Mouse (Mus musculus) midbrain, embryonic 10.5 days (tissue): ENCODE measurements at regions not wholly inside any gene's neighbourhood (a gene's known extent, or its start where the extent isn't known, plus 50 kb on each side); places are given as distances from the start of the nearest gene placed in this dataset.

Experiments used
- DNase-seq: peaks from one replicate; pipeline ENCODE4 v3.0.0-alpha.2; 2017; ENCODE audit warnings: low spot score
- H3K27ac ChIP-seq: fragments of 300-500 bp; sonication (generic); replicated peaks from 2 replicates; pipeline ENCODE4 v1.5.1; 2016; ENCODE audit warnings: mild to moderate bottlenecking
- H3K27me3 ChIP-seq: fragments of 300-500 bp; sonication (generic); 2 replicates; pipeline ENCODE4 v1.6.1; 2016; ENCODE audit warnings: low read depth, mild to moderate bottlenecking; ENCODE audit not compliant: poor library complexity, severe bottlenecking
- H3K36me3 ChIP-seq: fragments of 300-500 bp; sonication (generic); 2 replicates; pipeline ENCODE4 v1.6.1; 2016; ENCODE audit warnings: mild to moderate bottlenecking, moderate library complexity
- H3K4me1 ChIP-seq: fragments of 300-500 bp; sonication (generic); 2 replicates; pipeline ENCODE4 v1.6.1; 2016
- H3K4me3 ChIP-seq: fragments of 300-500 bp; sonication (generic); 2 replicates; pipeline ENCODE4 v1.5.1; 2016; ENCODE audit warnings: mild to moderate bottlenecking, moderate library complexity
- H3K9me3 ChIP-seq: fragments of 300-500 bp; sonication (generic); replicated peaks from 2 replicates; pipeline ENCODE4 v1.6.1; 2016; ENCODE audit warnings: mild to moderate bottlenecking
- WGBS: fragments of 180-500 bp; shearing (Covaris S2); methylation state at CpG from one replicate; pipeline ENCODE4 v1.1.7; 2016; 5-methylcytosine and 5-hydroxymethylcytosine counted together

DNA sequence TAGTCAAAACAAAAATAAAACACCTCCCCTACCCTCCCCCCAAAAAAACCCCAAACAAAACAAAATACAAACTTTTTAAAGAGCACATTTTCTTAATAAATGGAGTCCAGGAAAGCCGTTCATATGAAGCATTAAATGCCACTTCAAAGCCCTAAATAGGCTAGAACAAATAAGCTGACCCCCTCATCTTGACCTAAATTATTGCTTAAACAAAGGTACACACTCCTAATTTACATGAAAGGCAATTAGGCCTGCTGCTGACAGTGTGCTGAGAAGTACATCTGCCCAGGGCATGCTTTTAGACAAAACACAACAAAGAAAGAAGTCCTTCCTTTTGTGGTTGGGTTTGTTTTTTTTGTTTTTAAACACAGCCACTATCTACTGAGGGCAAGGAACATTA is 100.4 kb upstream of the Tenm3 start:
- H3K27ac ChIP-seq: no peak overlapping the region
- H3K9me3 ChIP-seq: no peaks in the 10 kb centered on the region
- WGBS: 57% methylated on average over 1 of the region's 1 CpGs
- no peaks in the 10 kb centered on the region; the same call in 1 of the 2 replicates for H3K27me3 ChIP-seq
- H3K36me3 ChIP-seq: no peaks in the 10 kb centered on the region
- no peaks in the 10 kb centered on the region for H3K4me1 ChIP-seq
- DNase-seq: no peak
- no peak overlapping the region for H3K4me3 ChIP-seq

DNA sequence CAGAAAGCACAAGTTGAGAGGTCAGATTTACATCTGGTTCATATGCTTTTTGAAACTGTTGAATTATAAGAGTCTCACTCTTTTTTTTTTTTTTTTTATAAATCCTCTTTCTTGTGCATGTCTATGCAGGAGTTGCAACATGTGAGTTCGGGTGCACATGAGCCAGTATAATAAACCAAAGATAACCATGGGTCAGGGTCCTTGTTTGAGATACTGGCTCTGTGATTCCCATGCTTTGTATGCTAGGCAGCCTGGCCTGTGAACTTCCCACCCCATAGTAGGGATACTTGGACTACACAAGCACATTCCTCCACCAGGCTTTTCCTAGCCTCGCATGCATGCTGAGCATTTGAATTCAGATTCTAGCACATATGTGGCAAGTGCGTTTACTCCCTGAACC is 93.4 kb upstream of the Tenm3 start:
- H3K4me3 ChIP-seq: no peak overlapping the region

DNA sequence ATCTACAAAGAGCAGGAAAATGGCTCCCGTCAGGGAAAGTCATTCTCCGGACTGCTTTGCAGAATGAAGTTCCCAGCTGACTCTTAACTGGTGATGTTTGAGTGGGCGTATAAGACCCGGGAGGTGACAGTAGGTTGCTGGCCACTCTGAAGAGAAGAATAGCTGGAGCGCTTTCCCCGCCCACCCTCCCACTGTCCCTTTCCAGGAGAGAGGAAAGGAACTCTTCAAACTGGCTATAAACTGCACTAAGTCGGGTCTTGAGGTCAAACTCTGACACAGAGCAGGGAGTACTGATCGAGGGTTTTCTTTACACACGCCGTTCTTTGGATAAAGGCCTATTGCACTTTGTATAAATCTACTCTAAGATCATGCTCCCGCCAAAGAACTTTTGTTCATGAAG is 83.4 kb upstream of the Tenm3 start:
- no peak for DNase-seq
- 81% methylated on average over 11 of the region's 11 CpGs for WGBS
- Histone ChIP-seq H3K27me3 (no peaks in the 10 kb centered on the region), H3K4me1 (no peaks in the 10 kb centered on the region), H3K9me3 (no peaks in the 10 kb centered on the region), H3K27ac (no peak overlapping the region), H3K36me3 (no peaks in the 10 kb centered on the region), H3K4me3 (no peak overlapping the region)

More for the DNA sequence above, 93.4 kb upstream of the Tenm3 start:
- Histone ChIP-seq H3K9me3 (no peaks in the 10 kb centered on the region), H3K27ac (no peak overlapping the region), H3K36me3 (no peaks in the 10 kb centered on the region), H3K4me1 (no peaks in the 10 kb centered on the region), H3K27me3 (no peaks in the 10 kb centered on the region; the same call in 1 of the 2 replicates)
- DNase-seq: no peak
- 90% methylated on average over 3 of the region's 3 CpGs for WGBS

DNA sequence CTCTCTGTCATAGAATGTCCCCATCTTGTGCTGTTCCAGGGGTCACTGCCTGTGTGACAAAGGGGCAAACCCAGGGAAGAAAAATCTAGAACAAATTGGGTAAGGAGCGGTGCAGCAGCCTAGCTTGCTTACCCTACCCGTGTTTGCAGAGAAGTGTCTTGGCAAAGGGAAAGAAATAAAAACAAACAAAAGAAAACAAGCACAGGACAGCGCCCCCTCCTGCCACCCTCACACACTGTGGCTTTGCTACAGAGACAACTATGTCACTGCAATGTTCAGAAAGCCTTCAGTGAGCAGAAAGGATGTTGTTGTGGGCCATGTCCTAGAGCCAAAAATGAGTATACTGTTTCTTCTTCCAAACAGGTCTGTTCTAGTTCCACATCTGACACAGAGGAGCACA is 71.5 kb upstream of the Tenm3 start:
- H3K36me3 ChIP-seq: no peaks in the 10 kb centered on the region
- 75% methylated on average over 3 of the region's 3 CpGs for WGBS
- no peak overlapping the region for H3K27ac ChIP-seq
- H3K4me3 ChIP-seq: no peak overlapping the region
- no peaks in the 10 kb centered on the region for H3K4me1 ChIP-seq
- DNase-seq: no peak
- H3K9me3 ChIP-seq: no peaks in the 10 kb centered on the region
- no peaks in the 10 kb centered on the region for H3K27me3 ChIP-seq

DNA sequence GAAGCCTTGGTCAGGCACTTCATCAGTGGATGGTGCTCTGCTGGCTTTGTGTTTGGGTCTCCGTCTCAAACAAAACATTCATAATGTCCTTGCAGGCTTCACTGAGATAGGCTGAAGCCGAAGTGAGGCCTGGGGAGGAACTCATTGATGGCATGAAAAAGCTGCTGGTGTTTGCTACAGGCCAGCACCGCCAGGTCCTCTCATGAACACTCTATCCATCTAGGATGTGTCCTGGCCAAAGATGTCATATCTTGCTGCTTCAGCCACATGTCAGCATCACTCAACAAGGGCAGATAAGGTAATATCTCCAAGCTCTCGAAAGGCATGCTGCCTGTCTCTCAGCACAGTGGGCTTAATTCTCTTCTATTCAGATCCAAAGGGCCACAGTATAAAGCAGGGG is 69.1 kb upstream of the Tenm3 start:
- H3K36me3 ChIP-seq: no peaks in the 10 kb centered on the region
- WGBS: 90% methylated on average over 4 of the region's 4 CpGs
- H3K4me1 ChIP-seq: no peaks in the 10 kb centered on the region
- no peak overlapping the region for H3K4me3 ChIP-seq
- H3K27ac ChIP-seq: no peak overlapping the region
- DNase-seq: no peak
- no peaks in the 10 kb centered on the region for H3K27me3 ChIP-seq
- no peaks in the 10 kb centered on the region for H3K9me3 ChIP-seq

DNA sequence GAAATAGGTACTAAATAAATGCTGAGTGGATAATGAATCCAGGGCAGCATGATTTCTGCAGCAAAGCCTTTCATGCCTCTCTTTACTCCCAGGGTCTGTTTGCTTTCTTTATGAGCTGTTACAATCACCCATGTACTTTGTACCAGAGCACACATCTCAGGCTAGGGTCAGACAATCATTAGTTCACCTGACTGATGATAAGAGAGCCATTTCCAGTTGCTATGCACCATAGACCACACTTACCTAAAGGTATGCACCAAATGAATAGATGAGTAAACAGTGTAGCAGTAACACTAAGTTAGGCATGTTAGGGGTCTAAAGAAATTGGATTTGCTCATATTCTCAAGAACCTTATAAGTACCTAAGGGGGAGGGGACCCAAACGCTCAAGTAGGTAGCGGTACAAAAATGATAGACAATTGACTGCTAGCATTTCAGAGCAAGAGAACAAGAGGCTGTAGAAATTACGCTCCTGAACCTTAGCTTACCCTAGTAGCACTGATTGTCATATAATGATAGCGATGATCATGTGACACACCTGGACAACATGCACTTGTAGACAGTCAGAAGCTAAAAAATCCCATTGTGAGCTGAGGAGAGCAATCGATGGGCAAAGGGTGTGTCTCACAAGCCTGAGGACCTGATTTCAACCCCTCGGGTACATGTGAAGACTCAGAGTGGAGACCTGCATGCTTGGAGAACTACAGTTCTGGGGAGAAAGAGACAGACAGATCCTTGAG is 58.1 kb upstream of the Tenm3 start:
- whole genome bisulfite sequencing: 91% methylated on average over 6 of the region's 6 CpGs
- Histone ChIP-seq H3K27me3 (no peaks in the 10 kb centered on the region), H3K9me3 (no peaks in the 10 kb centered on the region), H3K36me3 (no peaks in the 10 kb centered on the region), H3K4me1 (peaks cover 12% of the 10 kb centered on the region), H3K4me3 (no peak overlapping the region), H3K27ac (no peak overlapping the region)
- DNase-seq: no peak

DNA sequence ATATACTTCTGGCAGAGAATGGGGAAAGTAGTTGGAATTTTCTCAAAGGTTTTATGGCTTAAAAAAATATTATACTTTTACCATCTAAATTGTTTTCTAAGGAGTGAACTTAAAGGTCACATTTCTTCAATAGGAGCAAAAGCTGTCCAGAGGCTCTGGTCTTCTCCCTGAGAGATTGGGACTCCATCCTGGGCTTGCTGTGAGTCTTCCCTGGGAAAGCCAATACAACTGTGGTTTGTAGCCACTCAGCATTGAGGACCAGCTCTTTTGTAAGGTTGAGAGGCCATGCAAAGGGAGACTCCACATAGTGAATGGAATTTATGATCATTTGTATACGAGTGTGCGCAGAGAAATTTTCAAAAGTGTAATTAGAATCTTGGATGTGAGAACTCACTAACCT is 52.9 kb upstream of the Tenm3 start:
- Histone ChIP-seq H3K9me3 (no peaks in the 10 kb centered on the region), H3K27me3 (peaks cover 8% of the 10 kb centered on the region), H3K27ac (peak overlapping the region; percentile 52), H3K36me3 (no peaks in the 10 kb centered on the region), H3K4me1 (peaks cover 53% of the 10 kb centered on the region), H3K4me3 (no peak overlapping the region)
- DNase-seq: no peak
- WGBS: 64% methylated on average over 2 of the region's 2 CpGs

DNA sequence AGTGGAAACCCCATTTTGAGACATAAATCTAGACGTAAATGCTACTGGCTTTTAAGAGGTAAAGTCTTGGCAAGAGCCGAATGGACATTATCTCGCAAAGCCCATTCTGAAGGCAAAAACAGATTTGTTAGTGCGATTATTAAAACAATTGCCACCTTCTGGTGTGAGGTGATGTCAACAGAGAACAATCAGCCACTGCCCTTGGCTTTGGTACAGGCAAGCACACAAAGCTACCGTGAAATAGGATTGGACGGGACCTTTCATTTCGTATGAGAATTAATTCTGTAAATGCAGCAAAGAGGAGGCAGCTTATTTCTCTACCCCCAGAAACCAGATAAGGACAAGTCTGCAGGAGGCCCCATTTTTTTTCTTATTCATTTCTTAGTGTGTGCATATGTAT is 52.5 kb upstream of the Tenm3 start:
- H3K27ac ChIP-seq: peak overlapping the region; percentile 70; the same call in 1 of the 2 replicates
- H3K36me3 ChIP-seq: no peaks in the 10 kb centered on the region
- no peaks in the 10 kb centered on the region for H3K9me3 ChIP-seq
- H3K4me3 ChIP-seq: no peak overlapping the region
- 43% methylated on average over 7 of the region's 7 CpGs for WGBS
- peak; percentile 43 for DNase-seq
- H3K27me3 ChIP-seq: peaks cover 8% of the 10 kb centered on the region
- peaks cover 57% of the 10 kb centered on the region for H3K4me1 ChIP-seq

DNA sequence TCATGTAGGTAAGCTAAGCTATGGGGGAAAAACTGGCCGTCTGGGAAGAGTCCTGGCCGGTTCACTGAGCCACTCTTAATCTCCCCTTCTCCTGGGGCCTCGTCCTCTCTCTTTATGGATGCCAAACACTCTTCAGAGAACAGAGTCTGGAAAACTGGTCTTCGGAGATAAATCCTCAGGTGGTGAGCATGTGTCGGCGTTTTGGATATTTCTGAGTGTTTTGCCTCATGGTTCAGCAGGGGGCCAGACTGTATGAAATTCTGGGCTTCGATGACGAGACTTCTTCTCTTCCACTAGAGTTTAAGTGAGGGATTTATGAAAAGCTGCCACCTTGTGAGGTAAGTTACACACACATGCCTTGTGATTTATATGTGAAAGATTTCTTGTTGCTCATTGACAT is 51.8 kb upstream of the Tenm3 start:
- peak; percentile 16 for DNase-seq
- peak overlapping the region; percentile 70 for H3K27ac ChIP-seq
- 46% methylated on average over 8 of the region's 8 CpGs for WGBS
- no peaks in the 10 kb centered on the region for H3K36me3 ChIP-seq
- peaks cover 59% of the 10 kb centered on the region for H3K4me1 ChIP-seq
- H3K9me3 ChIP-seq: no peaks in the 10 kb centered on the region
- no peak overlapping the region for H3K4me3 ChIP-seq
- peaks cover 8% of the 10 kb centered on the region for H3K27me3 ChIP-seq
